Mouse (Mus musculus): ENCODE results near the gene Slc17a2.

- TF ChIP-seq CTCF (IDR thresholded peaks at IDR 0.05; ENCODE audit: control insufficient read depth, insufficient read depth, low read length) (no peak), POLR2A (IDR thresholded peaks at IDR 0.05; ENCODE audit: borderline replicate concordance, control insufficient read depth, low read depth, low read length) (no peak)
Measured at GRCm38 (mm10) chr13:23869996-23870395, 63.2 kb downstream of the Slc17a2 start.
